Mouse (Mus musculus) spleen, adult 2 months (tissue): Measurements from ENCODE around the gene Cisd2.

Source experiments
- CTCF ChIP-seq: fragments of 200-500 bp; IDR thresholded peaks from 2 replicates; pipeline ENCODE4 v1.5.1; 2011; ENCODE audit warnings: mild to moderate bottlenecking, inconsistent platforms; ENCODE audit not compliant: insufficient read depth, insufficient read length, insufficient replicate concordance; ENCODE audit errors: extremely low read depth
- POLR2A ChIP-seq: fragments of 200-500 bp; IDR thresholded peaks from 2 replicates; pipeline ENCODE4 v1.6.1; 2011; ENCODE audit warnings: low read depth, low read length, inconsistent platforms

- TF ChIP-seq POLR2A (no peak), CTCF (no peak)
These were observed 45.4 kb upstream of the Cisd2 start for GRCm38 (mm10) chr3:135469146-135469545.
